In genomic region chr4:109000961-109001360, GRCm38 (mm10) we compare ENCODE assay signal across 7 mouse cellular contexts. TPM values are rescaled to one million over a fixed set of nuclear protein-coding genes. Genes with fewer than 3 reads are reported as not detected.
DNase-seq lines count a peak whose midpoint lies in the region; ATAC-seq lines count a peak whose summit lies in the region.

No protein-coding gene starts in this region.

- no peaks in the 10 kb centered on the region for H3K27me3 ChIP-seq in lung, embryonic 15.5 days
- no peaks in the 10 kb centered on the region for H3K27me3 ChIP-seq in embryonic facial prominence, embryonic 10.5 days (replicated peaks; ENCODE audit: low read depth, poor library complexity, severe bottlenecking)
- H3K27me3 ChIP-seq in hindbrain, embryonic 13.5 days, result no peaks in the 10 kb centered on the region
- no peaks in the 10 kb centered on the region for H3K27me3 ChIP-seq in midbrain, embryonic 11.5 days (ENCODE audit: control insufficient read depth, insufficient read depth, low read length)

- peak overlapping the region; percentile 73 for H3K4me2 ChIP-seq in lung, embryonic 15.5 days
- H3K4me2 ChIP-seq in hindbrain, embryonic 13.5 days, result peak overlapping the region; percentile 92
- H3K4me2 ChIP-seq in midbrain, embryonic 11.5 days, result peak overlapping the region; percentile 87

- WGBS in lung, embryonic 15.5 days, result under 1% methylated on average over 18 of the region's 18 CpGs
- under 1% methylated on average over 18 of the region's 18 CpGs for WGBS in embryonic facial prominence, embryonic 10.5 days
- under 1% methylated on average over 18 of the region's 18 CpGs for WGBS in hindbrain, embryonic 13.5 days
- 0% methylated on average over 18 of the region's 18 CpGs for WGBS in midbrain, embryonic 11.5 days

- no peaks in the 10 kb centered on the region for H3K9me3 ChIP-seq in lung, embryonic 15.5 days
- no peaks in the 10 kb centered on the region for H3K9me3 ChIP-seq in embryonic facial prominence, embryonic 10.5 days
- H3K9me3 ChIP-seq in hindbrain, embryonic 13.5 days, result no peaks in the 10 kb centered on the region
- H3K9me3 ChIP-seq in midbrain, embryonic 11.5 days (ENCODE audit: control insufficient read depth, low read length), result no peaks in the 10 kb centered on the region

- peaks cover 11% of the 10 kb centered on the region; the same call in 1 of the 2 replicates for H3K4me1 ChIP-seq in lung, embryonic 15.5 days
- peaks cover 11% of the 10 kb centered on the region for H3K4me1 ChIP-seq in embryonic facial prominence, embryonic 10.5 days
- peaks cover 34% of the 10 kb centered on the region for H3K4me1 ChIP-seq in hindbrain, embryonic 13.5 days (replicated peaks)
- peaks cover 15% of the 10 kb centered on the region for H3K4me1 ChIP-seq in midbrain, embryonic 11.5 days (ENCODE audit: control insufficient read depth, insufficient read depth, low read length)

- H3K4me3 ChIP-seq in lung, embryonic 15.5 days, result peak overlapping the region; percentile 82
- peak overlapping the region; percentile 77 for H3K4me3 ChIP-seq in embryonic facial prominence, embryonic 10.5 days
- H3K4me3 ChIP-seq in hindbrain, embryonic 13.5 days, result peak overlapping the region; percentile 93
- peak overlapping the region; percentile 86 for H3K4me3 ChIP-seq in midbrain, embryonic 11.5 days (ENCODE audit: low read depth, low read length)

- no peaks in the 10 kb centered on the region for H3K36me3 ChIP-seq in lung, embryonic 15.5 days
- peaks cover 21% of the 10 kb centered on the region for H3K36me3 ChIP-seq in embryonic facial prominence, embryonic 10.5 days (replicated peaks)
- peaks cover 7% of the 10 kb centered on the region; the same call in 1 of the 2 replicates for H3K36me3 ChIP-seq in hindbrain, embryonic 13.5 days
- H3K36me3 ChIP-seq in midbrain, embryonic 11.5 days (ENCODE audit: control insufficient read depth, insufficient read depth, low read length), result no peaks in the 10 kb centered on the region

- DNase-seq in lung, postnatal 36 days, result no peak
- DNase-seq in embryonic facial prominence, embryonic 10.5 days (ENCODE audit: low spot score), result no peak
- no peak for DNase-seq in midbrain, embryonic 11.5 days (ENCODE audit: low spot score, missing footprints)
- DNase-seq in T-cell, adult 2 months (ENCODE audit: low spot score), result no peak
- DNase-seq in frontal cortex, postnatal 14 days (ENCODE audit: low spot score in 2 of 2), result no peak

- peak overlapping the region; percentile 87 for H3K9ac ChIP-seq in lung, embryonic 15.5 days
- H3K9ac ChIP-seq in hindbrain, embryonic 13.5 days, result peak overlapping the region; percentile 88
- H3K9ac ChIP-seq in midbrain, embryonic 11.5 days (ENCODE audit: low read length), result peak overlapping the region; percentile 81

- H3K27ac ChIP-seq in lung, embryonic 15.5 days, result peak overlapping the region; percentile 93
- peak overlapping the region; percentile 89 for H3K27ac ChIP-seq in embryonic facial prominence, embryonic 10.5 days (replicated peaks)
- peak overlapping the region; percentile 91 for H3K27ac ChIP-seq in hindbrain, embryonic 13.5 days
- peak overlapping the region; percentile 67 for H3K27ac ChIP-seq in midbrain, embryonic 11.5 days (ENCODE audit: low read depth, low read length)

- peak; percentile 17; the same call in 1 of the 2 replicates for ATAC-seq in lung, embryonic 15.5 days (ENCODE audit: borderline replicate concordance, extremely low read depth, low FRiP score, low TSS enrichment)
- ATAC-seq in hindbrain, embryonic 13.5 days (ENCODE audit: low FRiP score), result peak; percentile 30; the same call in 1 of the 2 replicates
- ATAC-seq in midbrain, embryonic 11.5 days (ENCODE audit: low FRiP score), result no peak

RNA-seq across cellular contexts. Expression of gene Nrd1, which starts 0.5 kb away (rescaled TPM):
- polyA plus RNA-seq in lung, embryonic 15.5 days (2015; fragmentation: Nextera tagmentation; extraction: Ambion mirVana), result 64.2 and 65.8 TPM in 2 replicates
- polyA plus RNA-seq in embryonic facial prominence, embryonic 10.5 days (2016; fragmentation: Nextera tagmentation; extraction: Ambion mirVana), result 76.7 and 78.6 TPM in 2 replicates
- 78.7 and 85.0 TPM in 2 replicates for polyA plus RNA-seq in hindbrain, embryonic 13.5 days (2015; fragmentation: Nextera tagmentation; extraction: Ambion mirVana)
- 65.6 and 70.8 TPM in 2 replicates for polyA plus RNA-seq in midbrain, embryonic 11.5 days (2014; fragmentation: Nextera tagmentation; extraction: Ambion mirVana)
